ENCODE assay signal across 25 mouse cellular contexts in genomic region chr11:33921451-33921850, GRCm38 (mm10). TPM values are rescaled to one million over a fixed set of nuclear protein-coding genes. Genes with fewer than 3 reads are reported as not detected.
DNase-seq lines count a peak whose midpoint lies in the region; ATAC-seq and TF ChIP-seq lines count a peak whose summit lies in the region.
"Had no signal": no experiment of that assay in that cellular context is flagged by ENCODE, and none has a peak within 500 bp of the region (broad histone marks: within the 10 kb centered on the region; RNA-seq: fewer than 3 reads in every experiment).

No protein-coding gene starts in this region.

- peaks cover 4% of the 10 kb centered on the region for H3K27me3 ChIP-seq in Patski
- H3K27me3 ChIP-seq in kidney, embryonic 14.5 days (ENCODE audit: control insufficient read depth, insufficient read depth, low read length) = no peaks in the 10 kb centered on the region
- no peaks in the 10 kb centered on the region for H3K27me3 ChIP-seq in cerebellum, adult 2 months (ENCODE audit: control insufficient read depth, insufficient read depth, low read length)

- H3K4me2 ChIP-seq in kidney, embryonic 14.5 days (replicated peaks; ENCODE audit: low read depth, low read length) = no peak overlapping the region
- H3K4me2 ChIP-seq: heart, embryonic 15.5 days; hindbrain, embryonic 14.5 days; limb, embryonic 12.5 days; liver, embryonic 11.5 days; midbrain, embryonic 11.5 days had no signal

- CTCF ChIA-PET in Patski (lab: Charles Lee) = no interaction called here

- peak; percentile 48 for ATAC-seq in Patski
- peak; percentile 78 for ATAC-seq in kidney, embryonic 14.5 days (ENCODE audit: low FRiP score, low TSS enrichment)
- ATAC-seq in megakaryocyte progenitor cell, adult 5-6 weeks (replicated peaks; ENCODE audit: poor library complexity) = no peak
- ATAC-seq: forebrain, embryonic 16.5 days; liver, postnatal 0 days had no signal

- POLR2A ChIA-PET in Patski (lab: Charles Lee) = no interaction called here

- peak; percentile 60 for DNase-seq in A20 (ENCODE audit: low read depth, low spot score)
- DNase-seq in Patski (ENCODE audit: low read depth, low spot score) = no peak
- peak; percentile 21 to 50 for DNase-seq in kidney, postnatal 25 days
- no peak for DNase-seq in right cerebral cortex, postnatal 14 days
- no peak for DNase-seq in cerebellum, adult 2 months
- DNase-seq: adrenal gland, postnatal 14 days; cerebellum, adult 8-10 months; gastrocnemius, postnatal 14 days; heart, adult 2 months; heart, postnatal 36 days; liver, postnatal 0 days; lung, postnatal 10 days; right cerebral cortex, postnatal 25 days; spleen, adult 18-20 months; thymus, postnatal 25 days had no signal

- no peak for TF ChIP-seq POLR2A in cerebellum, adult 2 months (IDR thresholded peaks at IDR 0.05; ENCODE audit: borderline replicate concordance, insufficient read depth, low read length)

- 0 out of 2 replicates have a peak, but pooled peaks cover 2% of the 10 kb centered on the region for H3K9me3 ChIP-seq in kidney, embryonic 14.5 days (ENCODE audit: control insufficient read depth, low read length)
- H3K9me3 ChIP-seq: heart, embryonic 15.5 days; limb, embryonic 12.5 days had no signal

- H3K27ac ChIP-seq in kidney, embryonic 14.5 days (ENCODE audit: low read depth, low read length) = no peak overlapping the region
- H3K27ac ChIP-seq in cerebellum, adult 2 months (ENCODE audit: insufficient read depth, low read length) = no peak overlapping the region
- H3K27ac ChIP-seq: heart, adult 2 months; heart, embryonic 15.5 days; hindbrain, embryonic 14.5 days; layer of hippocampus, adult 2 months; limb, embryonic 12.5 days had no signal

- H3K4me3 ChIP-seq in kidney, embryonic 14.5 days (ENCODE audit: low read length) = no peak overlapping the region
- H3K4me3 ChIP-seq in cerebellum, adult 2 months (replicated peaks; ENCODE audit: insufficient read depth, low read depth, low read length) = no peak overlapping the region
- H3K4me3 ChIP-seq: heart, adult 2 months; heart, embryonic 15.5 days; layer of hippocampus, adult 2 months; limb, embryonic 12.5 days had no signal

- H3K36me3 ChIP-seq in kidney, embryonic 14.5 days (ENCODE audit: control insufficient read depth, insufficient read depth, low read length) = no peaks in the 10 kb centered on the region
- H3K36me3 ChIP-seq: heart, embryonic 15.5 days; limb, embryonic 12.5 days had no signal

- TF ChIP-seq CTCF in Patski (IDR thresholded peaks at IDR 0.05) = no peak
- no peak for TF ChIP-seq CTCF in cerebellum, adult 2 months (IDR thresholded peaks at IDR 0.05; ENCODE audit: borderline replicate concordance, insufficient read depth, low read depth, low read length)

- in situ Hi-C loops in Patski (cut with MboI; ENCODE audit: low pct_unique_long_range_greater_than_20kb) = loop anchor here (5.0 kb wide), 1 partner anchor 189 kb away; no protein-coding TSS in a partner anchor

- no peak overlapping the region for H3K9ac ChIP-seq in kidney, embryonic 14.5 days (ENCODE audit: low read depth, low read length)
- H3K9ac ChIP-seq: heart, embryonic 15.5 days; hindbrain, embryonic 14.5 days; limb, embryonic 12.5 days; liver, postnatal 0 days had no signal

- 45% methylated on average over 13 of the region's 13 CpGs for WGBS in kidney, embryonic 14.5 days
- WGBS in cerebellum, adult 2 months = 52% methylated on average over 13 of the region's 13 CpGs

- H3K4me1 ChIP-seq in kidney, embryonic 14.5 days (ENCODE audit: control insufficient read depth, insufficient read depth, low read length) = peaks cover 10% of the 10 kb centered on the region
- no peaks in the 10 kb centered on the region for H3K4me1 ChIP-seq in cerebellum, adult 2 months (ENCODE audit: control insufficient read depth, insufficient read depth, low read length)
- H3K4me1 ChIP-seq: heart, embryonic 15.5 days had no signal

RNA-seq across cellular contexts. Expression of gene Kcnmb1, which starts 41.4 kb away (rescaled TPM):
- polyA plus RNA-seq in Patski (2021) = not detected
- 0.18 and 0.19 TPM in 2 replicates for polyA plus RNA-seq in kidney, embryonic 14.5 days (2014; fragmentation: Nextera tagmentation; extraction: Ambion mirVana)
- total RNA-seq in megakaryocyte progenitor cell, adult 5-6 weeks (2015) = not detected in 2 replicates
- total RNA-seq in megakaryocyte progenitor cell, adult 5-6 weeks (2017) = not detected in 2 replicates
- 0.52 and 0.62 TPM in 2 replicates for polyA plus RNA-seq in cerebellum, adult 2 months (2012; rRNA removed)
- total RNA-seq: neutrophil, adult 5-6 weeks had no signal

Comparison
In these comparisons a context has a peak if more than half of its experiments do, and no peak if none do; other contexts are left out.
1. DNase-seq: peak in A20 (single experiment) and kidney, postnatal 25 days (2 of 2); none in Patski (single experiment), right cerebral cortex, postnatal 14 days (single experiment) and cerebellum, adult 2 months (0 of 2).